Mouse (Mus musculus) lung, postnatal 0 days (tissue): ENCODE data around the gene Deup1. TPM values are rescaled to one million over a fixed set of nuclear protein-coding genes. Genes with fewer than 3 reads are reported as not detected.

ENCODE experiments used
- ATAC-seq: fragments of 200-750 bp; cut with Nextera tagmentation; 2 replicates; pipeline ENCODE4 v1.8.0; 2017; ENCODE audit warnings: moderate library complexity
- DNase-seq: peaks from one replicate; pipeline ENCODE4 v3.0.0-alpha.2; 2016; ENCODE audit warnings: low spot score
- H3K27ac ChIP-seq: fragments of 300-500 bp; sonication (generic); 2 replicates; pipeline ENCODE4 v1.5.1; 2014; ENCODE audit warnings: antibody characterized with exemption, mild to moderate bottlenecking, low read length, mixed read lengths
- H3K27me3 ChIP-seq: fragments of 300-500 bp; sonication (generic); replicated peaks from 2 replicates; pipeline ENCODE4 v1.6.1; 2014; ENCODE audit warnings: low read length, mixed read lengths; ENCODE audit not compliant: insufficient read depth
- H3K36me3 ChIP-seq: fragments of 300-500 bp; sonication (generic); 2 replicates; pipeline ENCODE4 v1.6.1; 2014; ENCODE audit warnings: low read length, mixed read lengths; ENCODE audit not compliant: insufficient read depth
- H3K4me1 ChIP-seq: fragments of 300-500 bp; sonication (generic); 2 replicates; pipeline ENCODE4 v1.6.1; 2014; ENCODE audit warnings: antibody characterized with exemption, low read depth, low read length, mixed read lengths; ENCODE audit not compliant: insufficient read depth
- H3K4me2 ChIP-seq: fragments of 300-500 bp; sonication (generic); replicated peaks from 2 replicates; pipeline ENCODE4 v1.6.1; 2014; ENCODE audit warnings: low read depth, mild to moderate bottlenecking, low read length, moderate library complexity, mixed read lengths
- H3K4me3 ChIP-seq: fragments of 300-500 bp; sonication (generic); 2 replicates; pipeline ENCODE4 v1.5.1; 2014; ENCODE audit warnings: low read depth, low read length
- H3K9ac ChIP-seq: fragments of 300-500 bp; sonication (generic); replicated peaks from 2 replicates; pipeline ENCODE4 v1.6.1; 2014; ENCODE audit warnings: low read depth, mild to moderate bottlenecking
- H3K9me3 ChIP-seq: fragments of 300-500 bp; sonication (generic); 2 replicates; pipeline ENCODE4 v1.6.1; 2016; ENCODE audit warnings: low read length, mixed read lengths
- CTCF ChIP-seq: IDR thresholded peaks from 2 replicates; pipeline ENCODE4 v1.5.1; 2016; ENCODE audit warnings: antibody characterized with exemption, mild to moderate bottlenecking
- EP300 ChIP-seq: IDR thresholded peaks from 2 replicates; pipeline ENCODE4 v1.6.1; 2016; ENCODE audit warnings: antibody characterized with exemption, mild to moderate bottlenecking, control low read depth
- WGBS: fragments of 180-500 bp; shearing (Covaris S2); extraction: QIAGEN DNeasy Blood & Tissue Kit; methylation state at CpG from one replicate; pipeline ENCODE4 v1.1.7; 2014; 5-methylcytosine and 5-hydroxymethylcytosine counted together
- polyA plus RNA-seq: library from polyadenylated mRNA; unstranded; fragments of >200 nt; fragmentation: Nextera tagmentation; extraction: Ambion mirVana; gene quantifications from 2 replicates; pipeline ENCODE4 v1.2.1, GENCODE M21; 2015

Gene Deup1
- polyA plus RNA-seq, 1 experiment from 2014 or later = 4.1 TPM

DNA sequence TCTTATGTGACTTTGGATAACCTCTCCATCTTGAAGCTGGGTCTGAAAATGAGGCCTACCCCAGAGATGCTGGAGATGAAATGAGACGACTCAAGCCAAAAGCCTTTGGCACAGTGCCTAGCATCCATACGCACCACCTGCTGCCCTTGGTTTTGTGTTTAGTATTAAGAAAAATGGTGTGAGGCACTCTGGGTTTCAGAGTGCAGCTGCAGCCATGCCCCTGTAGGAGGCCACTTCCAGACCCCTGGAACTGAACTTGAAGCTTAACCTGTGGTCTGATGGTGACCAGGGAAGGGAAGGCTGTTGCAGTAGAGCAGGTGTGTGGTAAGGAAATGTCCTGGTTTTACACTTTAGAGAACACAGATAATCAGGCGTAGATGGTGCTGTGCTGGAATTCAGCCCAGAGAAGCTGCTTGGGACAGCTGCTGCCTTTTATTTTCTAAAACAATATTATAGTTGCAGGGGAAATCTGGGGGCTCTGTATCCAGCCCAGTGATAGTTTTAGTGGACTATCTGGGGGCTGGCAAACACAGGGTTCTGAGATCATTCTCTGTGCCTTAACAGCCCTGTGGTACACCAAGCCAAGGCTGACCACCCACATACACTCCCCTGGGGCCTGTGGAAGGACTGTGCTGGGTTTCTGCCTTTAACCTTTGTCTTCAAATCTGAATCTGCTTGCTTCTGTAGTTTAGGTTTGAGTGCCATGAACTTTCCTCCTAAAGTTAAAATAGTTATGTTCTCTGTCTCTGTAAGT is 117.0 kb downstream of the Deup1 start:
- DNase-seq = no peak
- no peak for TF ChIP-seq CTCF
- TF ChIP-seq EP300 = no peak

More for the DNA sequence above, 117.0 kb downstream of the Deup1 start:
- no peaks in the 10 kb centered on the region for H3K9me3 ChIP-seq
- H3K4me2 ChIP-seq = no peak overlapping the region
- H3K4me1 ChIP-seq = peaks cover 12% of the 10 kb centered on the region; the same call in 1 of the 2 replicates
- H3K9ac ChIP-seq = no peak overlapping the region
- no peaks in the 10 kb centered on the region for H3K36me3 ChIP-seq
- H3K27me3 ChIP-seq = no peaks in the 10 kb centered on the region
- 43% methylated on average over 3 of the region's 3 CpGs for WGBS
- no peak overlapping the region for H3K4me3 ChIP-seq
- H3K27ac ChIP-seq = no peak overlapping the region
- ATAC-seq = no peak

Other genes starting within 250 kb of the Deup1 start
- 3.8 TPM in 2 replicates for gene Smco4, start 134.5 kb downstream of the Deup1 start, polyA plus RNA-seq
- gene Slc36a4, start 81.8 kb upstream of the Deup1 start, polyA plus RNA-seq = 8.6 and 11.2 TPM in 2 replicates
- not detected in 2 replicates for gene Mtnr1b, start 246.6 kb upstream of the Deup1 start, polyA plus RNA-seq